Mouse (Mus musculus) yolk sac, embryonic 10.5 days (tissue): ENCODE data around the gene Tekt4.

Source experiments
- DNase-seq: peaks from one replicate; pipeline ENCODE4 v3.0.0-alpha.2; 2017; ENCODE audit warnings: low spot score

Gene Tekt4

GRCm38 (mm10) chr17:25454272-25454671 lies at the start of gene Tekt4:
Gene Tekt4 (plus strand): TSS chr17:25454615.
- no peak for DNase-seq

- peak; percentile 36 for DNase-seq
Observed at GRCm38 (mm10) chr17:25405224-25405895, 49.1 kb upstream of the Tekt4 start.

GRCm38 (mm10) chr17:25406011-25406441 lies 48.4 kb upstream of the Tekt4 start:
- no peak for DNase-seq

- DNase-seq = no peak
Observed at GRCm38 (mm10) chr17:25407352-25407751, 47.1 kb upstream of the Tekt4 start.

DNA sequence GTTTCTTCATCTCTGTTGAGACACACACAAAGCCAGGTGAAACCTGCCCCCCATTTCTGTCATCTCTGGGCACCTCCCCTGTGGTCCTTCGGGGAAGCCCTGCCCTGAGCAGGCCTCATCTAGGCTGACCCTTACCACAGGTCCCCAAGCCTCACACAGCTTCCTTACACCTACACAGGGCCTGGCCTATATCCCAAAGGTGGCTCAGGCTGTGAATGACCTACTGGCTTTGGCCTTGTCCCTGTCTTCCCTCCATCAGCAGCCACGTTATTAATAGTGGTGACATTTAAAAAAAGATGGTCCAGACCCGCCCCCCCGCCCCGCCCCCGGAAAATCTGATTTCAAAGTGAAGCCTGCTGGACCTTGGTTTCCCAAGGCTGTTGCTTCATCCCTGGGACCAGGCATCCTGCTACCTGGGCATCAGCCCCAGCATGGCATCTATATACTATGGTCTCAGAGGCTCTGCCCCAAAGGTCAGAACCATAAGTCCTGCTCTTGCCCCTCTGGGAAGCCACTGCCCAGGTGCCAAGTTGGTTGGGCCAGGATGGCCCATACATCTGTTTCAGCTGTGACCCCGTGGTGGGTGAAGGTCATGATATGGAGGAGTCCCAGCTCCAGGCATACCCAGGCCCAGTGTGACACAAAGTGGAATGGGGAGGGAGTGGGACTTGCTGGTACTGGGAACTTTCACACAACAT lies 46.0 kb upstream of the Tekt4 start:
- DNase-seq = no peak

DNA sequence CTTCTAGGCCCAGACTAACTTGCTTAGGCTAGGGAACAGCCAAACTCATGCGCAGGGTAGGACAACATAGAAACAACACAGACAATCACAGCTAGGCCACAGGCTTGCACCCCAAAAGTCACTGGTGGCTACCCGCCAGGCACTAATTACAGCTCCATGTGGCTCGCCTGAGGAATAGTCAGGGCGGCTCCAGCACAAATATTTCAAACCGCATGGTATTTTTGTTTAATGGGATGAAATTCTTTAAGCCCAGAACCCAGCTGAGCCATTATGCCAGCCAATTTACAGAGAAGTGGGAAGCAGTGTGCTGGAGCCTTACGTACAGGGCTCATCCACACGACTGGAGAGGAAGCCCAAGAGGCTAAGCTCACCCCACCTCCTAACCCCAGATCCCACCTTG lies 44.8 kb upstream of the Tekt4 start:
- DNase-seq = no peak

GRCm38 (mm10) chr17:25410180-25410579 lies 44.2 kb upstream of the Tekt4 start:
- DNase-seq = no peak

DNA sequence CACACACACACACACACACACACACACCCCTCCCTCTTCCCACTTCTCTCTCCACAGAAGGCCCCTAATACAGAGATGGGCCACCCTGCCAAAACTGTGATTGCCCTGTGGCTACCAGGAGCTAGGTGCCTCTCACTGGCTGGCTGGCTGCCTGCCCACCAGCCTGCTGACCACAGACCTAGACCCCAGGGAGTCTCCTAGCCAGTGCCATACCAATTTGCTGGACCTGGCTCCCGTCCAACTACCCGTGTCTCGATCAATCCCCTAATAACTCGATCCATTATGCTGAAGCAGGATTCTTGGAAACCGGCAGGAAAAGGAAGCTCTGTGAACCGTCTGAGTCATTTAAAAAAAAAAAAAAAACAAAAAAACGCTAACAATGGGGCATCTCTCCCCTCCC lies 43.6 kb upstream of the Tekt4 start:
- DNase-seq = no peak

DNA sequence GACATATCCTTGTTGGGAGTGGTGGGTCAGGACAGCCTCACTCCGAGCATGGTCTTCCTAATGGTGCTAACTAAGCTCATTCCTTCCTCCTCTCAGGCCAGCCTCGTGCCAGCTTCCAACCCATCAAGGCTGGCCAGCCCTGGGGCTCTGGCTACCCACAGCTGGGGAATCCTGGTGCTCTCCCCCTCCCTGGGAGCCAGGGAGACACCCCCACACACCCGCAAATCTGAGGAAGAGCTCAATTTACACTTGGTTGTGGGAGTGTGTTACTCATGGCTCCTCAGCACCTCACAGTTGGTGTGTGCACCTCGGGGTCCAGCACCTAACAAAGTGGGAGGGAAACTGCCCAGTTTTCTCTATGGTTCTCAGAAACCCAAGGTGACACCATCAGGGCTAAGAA lies 43.2 kb upstream of the Tekt4 start:
- DNase-seq = no peak

- no peak for DNase-seq
Observed at GRCm38 (mm10) chr17:25414209-25414608, 40.2 kb upstream of the Tekt4 start.

GRCm38 (mm10) chr17:25414917-25415316 lies 39.5 kb upstream of the Tekt4 start:
- no peak for DNase-seq

DNA sequence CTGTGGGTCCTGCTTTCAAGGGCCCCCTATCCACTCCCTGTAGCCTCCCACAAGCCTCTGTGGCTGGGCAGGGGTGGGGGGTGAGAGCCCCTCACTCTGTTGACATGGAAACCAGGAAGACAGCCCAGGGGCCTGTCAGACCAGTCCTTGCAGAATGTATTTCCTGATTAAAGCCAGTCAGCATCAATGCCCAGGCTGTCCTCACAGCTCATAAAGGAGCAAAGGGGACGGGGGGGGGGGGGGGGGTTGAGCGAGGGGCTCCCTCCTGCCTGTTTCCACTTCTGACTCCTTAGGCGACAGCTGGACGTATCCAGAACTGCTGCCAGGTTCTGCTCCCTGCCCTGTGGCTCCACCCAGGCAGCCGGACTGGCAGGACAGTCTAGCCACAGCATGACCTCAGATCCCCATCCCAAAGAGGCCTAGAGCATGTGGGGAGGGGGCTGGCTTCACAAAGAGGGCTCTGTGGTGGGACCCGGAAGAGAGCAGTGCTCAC lies 38.9 kb upstream of the Tekt4 start:
- peak; percentile 13 for DNase-seq

- no peak for DNase-seq
Observed at GRCm38 (mm10) chr17:25416219-25416618, 38.2 kb upstream of the Tekt4 start.

DNA sequence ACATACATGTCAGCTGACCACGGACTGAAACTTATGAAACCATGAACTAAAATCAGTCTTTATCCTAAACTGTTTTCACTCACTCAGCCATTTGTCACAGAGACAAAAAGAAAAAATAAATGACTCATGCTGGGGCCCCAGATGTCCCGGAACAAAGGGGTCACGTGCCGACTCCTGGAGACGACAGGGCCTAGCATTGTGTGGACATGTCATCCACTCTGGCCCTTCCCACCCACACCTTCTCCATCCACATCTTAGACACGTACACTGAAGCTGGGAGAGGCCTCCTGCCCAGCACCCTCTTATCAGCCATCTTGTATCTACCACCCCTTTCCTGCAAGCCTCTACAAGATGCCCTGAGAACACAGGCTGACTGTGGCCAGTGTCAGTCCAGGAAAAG lies 36.4 kb upstream of the Tekt4 start:
- DNase-seq = no peak

DNA sequence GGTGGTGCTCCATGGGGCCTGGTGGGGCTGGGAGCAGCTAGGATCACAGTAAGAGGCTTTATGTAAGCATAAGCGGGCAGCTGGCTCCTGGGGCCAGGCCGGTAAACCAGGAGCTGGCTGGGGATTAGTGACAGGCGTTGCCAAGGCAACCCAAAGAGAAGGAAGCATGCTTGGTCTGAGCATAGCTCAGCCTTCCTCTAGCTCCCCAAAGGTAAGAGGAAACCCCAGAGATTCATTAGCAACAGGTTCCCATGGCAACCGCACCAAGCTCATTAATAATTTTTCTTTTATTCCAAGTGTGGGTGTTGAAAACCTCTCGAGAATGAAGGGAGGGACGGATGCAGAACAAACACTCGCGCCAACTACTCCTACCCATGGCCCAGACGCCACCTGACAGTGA lies 35.5 kb upstream of the Tekt4 start:
- no peak for DNase-seq

GRCm38 (mm10) chr17:25420998-25421397 lies 33.4 kb upstream of the Tekt4 start:
- DNase-seq = no peak

DNA sequence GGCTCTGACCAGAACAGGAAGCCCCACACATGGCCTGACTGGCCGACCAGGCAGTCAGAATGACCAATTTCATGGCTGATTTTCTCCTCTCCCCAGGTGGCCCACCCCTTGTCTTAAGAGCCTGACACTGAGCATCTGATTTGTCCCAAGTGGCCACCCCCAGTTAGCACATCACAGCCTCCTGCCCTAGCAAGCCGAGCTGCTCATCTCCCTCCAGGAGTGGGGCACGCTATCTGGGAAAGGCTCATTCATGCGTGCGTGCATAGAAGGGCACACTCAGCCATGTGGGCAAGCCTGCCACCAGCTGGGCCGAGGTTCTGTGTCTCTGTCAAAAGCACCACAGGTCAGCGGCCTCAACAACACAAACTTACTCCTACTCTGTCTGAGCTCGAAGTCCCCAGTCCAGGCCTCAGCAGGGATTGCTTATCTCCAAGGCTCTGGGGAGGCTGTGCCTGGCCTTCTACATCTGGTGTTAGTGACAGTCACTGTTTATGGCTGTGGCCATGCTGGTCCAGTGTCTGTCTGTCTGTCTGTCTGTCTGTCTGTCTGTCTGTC lies 29.8 kb upstream of the Tekt4 start:
- no peak for DNase-seq

DNA sequence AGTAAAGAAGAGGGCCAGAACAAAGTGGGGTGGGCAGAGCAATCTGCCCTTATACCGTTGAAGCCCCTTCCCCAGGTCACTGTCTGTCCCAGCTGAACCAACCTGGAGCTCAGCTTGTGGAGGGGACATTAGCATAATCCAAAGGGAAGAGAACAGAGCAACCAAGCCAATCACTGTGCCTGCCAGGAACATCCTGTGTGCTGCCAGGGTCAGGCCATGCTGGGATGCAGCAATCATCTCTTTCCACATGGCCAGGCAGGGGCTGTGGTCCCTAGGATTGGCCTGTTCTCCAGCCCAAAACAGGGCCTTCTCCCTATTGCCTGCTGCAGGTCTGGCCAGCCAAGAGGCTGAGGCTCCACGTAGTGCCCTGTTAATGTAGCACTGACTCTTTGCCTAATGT lies 28.4 kb upstream of the Tekt4 start:
- no peak for DNase-seq

DNA sequence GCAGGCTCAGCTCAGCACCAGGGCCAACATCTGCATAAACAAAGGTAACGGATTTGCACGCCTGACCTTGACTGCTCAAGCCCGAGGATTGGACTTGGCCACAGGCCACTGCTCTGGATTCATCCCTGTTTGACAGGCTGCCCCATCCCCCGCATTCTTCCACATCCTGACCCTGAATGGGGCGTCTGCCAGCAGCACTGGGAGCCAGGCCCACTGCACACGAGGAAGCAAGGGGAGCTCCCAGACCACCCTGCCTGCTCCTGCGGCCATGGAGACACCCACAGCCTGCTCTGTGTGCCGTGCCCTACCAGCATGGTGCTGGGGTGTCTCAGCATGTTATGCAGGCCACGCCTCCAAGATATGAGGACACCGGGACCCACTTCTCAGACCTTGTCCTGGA lies 27.0 kb upstream of the Tekt4 start:
- peak; percentile 61 for DNase-seq

DNA sequence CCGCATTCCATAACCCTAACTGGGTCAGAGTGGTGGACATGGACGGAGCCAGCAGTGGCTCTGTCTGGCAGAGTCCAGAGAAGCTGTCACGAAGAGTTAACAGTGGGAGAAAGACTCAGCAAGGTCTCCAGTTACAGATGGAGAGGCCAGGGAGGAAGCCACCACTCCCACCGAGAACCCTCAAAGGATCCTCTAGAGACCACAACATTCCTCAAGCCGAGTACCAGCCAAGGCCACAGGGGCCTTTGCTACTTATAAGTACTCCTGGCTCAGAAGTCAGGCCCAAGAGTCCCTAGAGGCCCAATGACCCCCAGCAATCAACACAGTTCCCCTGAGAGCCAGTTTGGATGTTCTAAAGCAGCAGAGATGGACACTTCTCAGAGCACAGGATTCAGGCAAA lies 25.2 kb upstream of the Tekt4 start:
- DNase-seq = no peak

- DNase-seq = no peak
Observed at GRCm38 (mm10) chr17:25429886-25430285, 24.5 kb upstream of the Tekt4 start.

DNA sequence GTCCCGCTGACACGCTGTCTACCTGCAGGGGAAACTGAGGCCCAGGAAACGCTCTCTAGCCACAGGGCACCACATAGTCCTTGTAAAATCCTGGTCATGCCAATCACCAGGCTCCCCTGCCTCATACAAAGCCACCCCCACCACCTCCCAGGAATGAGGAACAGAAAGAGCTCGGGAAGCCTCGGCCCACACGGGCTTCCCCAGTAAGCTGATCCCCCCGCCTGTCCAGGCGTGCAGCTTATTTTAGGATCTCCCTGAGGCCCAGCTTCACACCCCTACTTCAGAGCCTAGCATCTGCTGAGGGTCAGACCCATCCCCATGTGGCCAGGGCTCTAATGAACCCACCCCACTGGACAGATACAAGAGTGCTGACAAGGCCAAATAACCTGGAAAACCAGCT lies 23.9 kb upstream of the Tekt4 start:
- no peak for DNase-seq

DNA sequence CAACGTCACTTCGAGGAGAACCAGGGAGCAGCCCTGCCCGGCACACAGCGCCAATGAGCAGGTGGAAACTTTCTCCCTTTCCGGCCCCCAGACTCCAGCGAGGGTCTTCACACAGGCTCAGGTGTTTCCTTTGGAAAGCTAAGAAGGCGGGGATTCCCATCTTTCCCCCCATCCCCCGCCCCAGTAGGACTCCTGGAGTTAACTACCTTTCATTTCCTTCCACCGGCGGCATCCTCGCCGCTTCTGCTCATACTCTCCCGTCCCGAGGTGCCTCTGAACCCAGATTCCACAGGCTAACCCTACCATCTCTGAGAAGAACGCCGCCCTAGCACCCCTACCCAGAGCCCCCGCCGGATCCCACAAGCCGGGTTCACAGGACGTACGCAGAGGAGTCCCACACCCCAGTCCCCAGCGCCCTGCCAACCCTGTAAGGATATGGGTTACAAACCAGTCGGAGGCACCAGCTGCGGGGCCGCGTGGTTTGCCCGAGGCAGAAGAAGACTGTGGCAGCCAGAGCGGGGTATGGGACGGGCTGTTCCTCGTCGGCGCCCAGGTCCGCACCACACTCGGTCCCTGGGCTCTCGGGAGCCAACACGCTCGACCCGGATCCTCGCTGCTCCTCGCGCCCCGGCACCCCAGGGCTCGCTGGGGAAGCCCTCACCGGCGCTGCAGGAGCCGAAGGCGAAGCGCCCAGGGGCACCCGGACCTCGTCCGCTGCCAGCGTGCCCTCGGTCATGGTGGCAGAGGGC lies 21.8 kb upstream of the Tekt4 start:
- DNase-seq = no peak
